8 mouse cellular contexts compared by ENCODE assay signal in the genomic region with DNA sequence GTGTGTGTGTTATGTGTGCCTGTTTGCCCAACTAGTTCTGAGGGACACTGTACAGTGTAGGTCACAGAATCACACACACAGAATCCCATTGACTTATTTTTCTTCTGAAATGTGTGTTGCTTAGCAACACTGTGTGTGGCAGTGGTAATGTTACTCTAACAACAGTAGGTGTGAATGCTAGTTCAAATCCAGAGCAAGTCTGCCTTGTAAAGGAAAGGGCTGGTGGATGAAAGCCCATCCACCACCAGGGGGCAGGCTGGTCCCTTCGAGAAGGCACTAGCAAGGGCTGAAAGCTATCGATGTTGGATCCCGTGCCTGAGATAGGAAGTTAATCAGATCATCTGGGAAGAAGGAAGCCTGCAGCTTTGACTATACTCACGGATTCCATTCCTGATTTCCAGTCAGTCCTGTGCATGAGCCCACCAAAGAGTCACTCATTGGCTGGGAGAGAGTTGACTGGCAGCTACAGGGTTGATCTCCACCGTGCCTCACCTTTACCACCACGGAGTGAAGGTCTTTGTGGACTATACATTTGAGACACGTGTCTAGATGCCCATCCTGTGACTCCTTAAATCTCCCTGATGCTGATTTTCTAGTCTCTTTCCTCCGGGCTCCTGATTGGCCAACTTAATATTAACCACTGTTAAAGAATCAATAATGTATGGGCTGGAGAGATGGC. TPM values are rescaled to one million over a fixed set of nuclear protein-coding genes. Genes with fewer than 3 reads are reported as not detected.
A peak's percentile ranks its signal among the peaks of the same experiment; 100 is the strongest.
DNase-seq lines count a peak whose midpoint lies in the region; ATAC-seq lines count a peak whose summit lies in the region.

No protein-coding gene starts in this region.

- peaks cover 6% of the 10 kb centered on the region; the same call in 1 of the 2 replicates for H3K4me1 ChIP-seq in embryonic facial prominence, embryonic 13.5 days
- H3K4me1 ChIP-seq in heart, embryonic 10.5 days: 0 out of 2 replicates have a peak, but pooled peaks cover 3% of the 10 kb centered on the region
- no peaks in the 10 kb centered on the region for H3K4me1 ChIP-seq in kidney, embryonic 16.5 days (ENCODE audit: insufficient read depth, low read length)

- WGBS in embryonic facial prominence, embryonic 13.5 days: 27% methylated on average over 8 of the region's 8 CpGs
- 27% methylated on average over 8 of the region's 8 CpGs for WGBS in heart, embryonic 10.5 days
- WGBS in kidney, embryonic 16.5 days: 30% methylated on average over 8 of the region's 8 CpGs

- H3K4me3 ChIP-seq in embryonic facial prominence, embryonic 13.5 days: no peak overlapping the region
- H3K4me3 ChIP-seq in heart, embryonic 10.5 days: 0 out of 2 replicates have a peak overlapping the region, but pooled peaks have one; percentile 27
- no peak overlapping the region for H3K4me3 ChIP-seq in kidney, embryonic 16.5 days (ENCODE audit: low read length)

- H3K27me3 ChIP-seq in embryonic facial prominence, embryonic 13.5 days: no peaks in the 10 kb centered on the region
- H3K27me3 ChIP-seq in heart, embryonic 10.5 days (ENCODE audit: insufficient read depth, poor library complexity, severe bottlenecking): no peaks in the 10 kb centered on the region
- H3K27me3 ChIP-seq in kidney, embryonic 16.5 days (ENCODE audit: insufficient read depth, low read length): no peaks in the 10 kb centered on the region
- no peaks in the 10 kb centered on the region for H3K27me3 ChIP-seq in splenic B cell, adult 2 months (ENCODE audit: control insufficient read depth, insufficient read depth, low read length, poor library complexity, severe bottlenecking)

- H3K36me3 ChIP-seq in embryonic facial prominence, embryonic 13.5 days: no peaks in the 10 kb centered on the region
- no peaks in the 10 kb centered on the region for H3K36me3 ChIP-seq in heart, embryonic 10.5 days
- no peaks in the 10 kb centered on the region for H3K36me3 ChIP-seq in kidney, embryonic 16.5 days (ENCODE audit: insufficient read depth, low read length)
- no peaks in the 10 kb centered on the region for H3K36me3 ChIP-seq in splenic B cell, adult 2 months (ENCODE audit: control insufficient read depth, insufficient read depth, low read length, poor library complexity, severe bottlenecking)

- no peak overlapping the region for H3K9ac ChIP-seq in embryonic facial prominence, embryonic 13.5 days
- no peak overlapping the region for H3K9ac ChIP-seq in kidney, embryonic 16.5 days (replicated peaks; ENCODE audit: low read length)

- ATAC-seq in embryonic facial prominence, embryonic 13.5 days (ENCODE audit: insufficient number of reproducible peaks, insufficient read depth, low FRiP score, low TSS enrichment, low read depth): peak; percentile 60; the same call in 1 of the 2 replicates
- peak; percentile 54; the same call in 1 of the 2 replicates for ATAC-seq in kidney, embryonic 16.5 days (ENCODE audit: low FRiP score, low TSS enrichment)

- no peaks in the 10 kb centered on the region for H3K9me3 ChIP-seq in embryonic facial prominence, embryonic 13.5 days
- no peaks in the 10 kb centered on the region for H3K9me3 ChIP-seq in heart, embryonic 10.5 days
- no peaks in the 10 kb centered on the region for H3K9me3 ChIP-seq in kidney, embryonic 16.5 days (ENCODE audit: low read length)

- DNase-seq in B cell, adult 2 months: peak; percentile 86 to 88
- peak; percentile 70 to 82 for DNase-seq in adrenal gland, postnatal 4 days (ENCODE audit: low spot score in 2 of 2)
- peak; percentile 87 for DNase-seq in heart, embryonic 10.5 days (ENCODE audit: low spot score)
- peak; percentile 79 for DNase-seq in liver
- DNase-seq in natural killer cell, adult 2 months (ENCODE audit: low spot score in 2 of 2): peak; percentile 52 to 70
- DNase-seq in splenic B cell, adult 2 months (ENCODE audit: low read depth, low spot score): peak; percentile 83

- H3K27ac ChIP-seq in embryonic facial prominence, embryonic 13.5 days: no peak overlapping the region
- no peak overlapping the region for H3K27ac ChIP-seq in heart, embryonic 10.5 days
- H3K27ac ChIP-seq in kidney, embryonic 16.5 days (ENCODE audit: low read length): no peak overlapping the region

- no peak overlapping the region for H3K4me2 ChIP-seq in embryonic facial prominence, embryonic 13.5 days
- no peak overlapping the region for H3K4me2 ChIP-seq in kidney, embryonic 16.5 days (replicated peaks; ENCODE audit: low read depth, low read length)

RNA-seq across cellular contexts. Expression of a gene that starts 38.7 kb away (rescaled TPM):
- total RNA-seq in adrenal gland, postnatal 4 days (2021): 10 to 100 TPM; 57.1 to 68.3 TPM
- 29.7 and 33.6 TPM in 2 replicates for polyA plus RNA-seq in embryonic facial prominence, embryonic 13.5 days (2015; fragmentation: Nextera tagmentation; extraction: Ambion mirVana)
- 22.1 and 30.4 TPM in 2 replicates for polyA plus RNA-seq in heart, embryonic 10.5 days (2016; fragmentation: Nextera tagmentation; extraction: Ambion mirVana)
- 22.1 and 29.2 TPM in 2 replicates for polyA plus RNA-seq in kidney, embryonic 16.5 days (2015; fragmentation: Nextera tagmentation; extraction: Ambion mirVana)
